Mouse (Mus musculus) frontal cortex, postnatal 36 days (tissue): ENCODE data around the gene Smad6.

ENCODE experiments used
- DNase-seq, 2 experiments: peaks; one replicate each; pipeline ENCODE4 v3.0.0; 2022; ENCODE audit warnings: low spot score in 2 of 2

Smad6 gene

DNA sequence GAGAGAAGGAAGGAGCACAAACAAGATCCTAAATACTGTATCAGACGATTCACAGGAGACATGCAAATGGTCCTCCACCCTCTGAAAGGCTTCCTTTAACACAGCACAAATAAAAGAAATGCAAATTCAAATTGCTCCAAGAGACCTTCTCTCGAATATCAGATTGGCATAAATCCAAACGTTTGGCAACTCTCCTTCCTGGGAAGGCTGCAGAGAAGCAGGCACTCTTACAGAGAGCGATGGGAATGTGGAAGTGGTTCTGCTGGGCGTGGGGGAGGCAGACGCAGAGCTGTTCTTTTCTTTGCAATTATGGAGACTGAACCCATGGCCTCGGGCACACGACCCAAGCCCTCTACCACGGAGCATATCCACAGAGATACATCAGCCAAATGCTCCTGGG, 109.8 kb downstream of the Smad6 start:
- no peak for DNase-seq

DNA sequence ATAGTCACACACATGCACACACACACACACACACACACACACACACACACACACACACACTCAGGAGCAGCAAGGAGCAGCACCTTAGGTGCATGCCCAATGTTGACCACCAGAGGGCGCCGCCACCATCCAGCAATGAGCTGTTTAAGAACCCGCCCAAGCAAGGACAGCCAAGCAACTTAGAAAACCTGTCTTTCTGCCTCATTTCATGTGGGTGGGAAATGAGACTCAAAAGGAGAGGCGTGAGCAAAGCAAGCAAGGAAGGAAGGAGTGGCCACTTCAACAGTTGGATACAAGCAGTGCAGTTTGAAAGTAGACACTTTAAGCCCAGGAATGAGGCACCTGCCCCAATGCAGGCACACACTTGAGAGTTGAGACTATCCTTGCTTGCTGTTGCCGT, 112.2 kb downstream of the Smad6 start:
- DNase-seq = peak; percentile 80 to 82

DNA sequence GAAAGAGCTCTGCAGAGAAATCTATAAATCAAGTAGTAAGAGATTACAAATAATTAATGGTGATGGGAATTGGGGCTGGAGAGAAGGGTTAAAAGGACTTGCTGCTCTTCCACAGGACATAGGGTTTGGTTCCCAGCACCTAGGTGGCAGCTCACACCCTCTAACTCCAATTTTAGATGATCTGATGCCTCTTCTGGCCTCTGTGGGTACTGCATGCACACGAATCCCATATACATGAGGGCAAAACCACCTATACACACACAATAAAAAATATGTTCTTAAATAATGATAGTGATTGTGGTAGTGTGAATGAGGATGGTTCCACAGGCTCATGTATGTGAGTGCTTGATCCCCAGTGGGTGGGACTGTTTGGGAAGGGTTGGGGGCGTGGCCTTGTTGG, 117.3 kb downstream of the Smad6 start:
- DNase-seq = no peak
